Mouse (Mus musculus) E14TG2a.4 (cell line): Measurements from ENCODE around the gene Ano5.

ENCODE experiments used
- H3K27me3 ChIP-seq: 2 replicates; pipeline ENCODE4 v1.6.1; 2014; ENCODE audit warnings: low read length, control low read depth; ENCODE audit not compliant: insufficient read depth
- H3K36me3 ChIP-seq: 2 replicates; pipeline ENCODE4 v1.6.1; 2014; ENCODE audit warnings: low read length, control low read depth; ENCODE audit not compliant: insufficient read depth
- H3K4me1 ChIP-seq: replicated peaks from 2 replicates; pipeline ENCODE4 v1.6.1; 2014; ENCODE audit warnings: low read depth, low read length, control low read depth
- H3K4me3 ChIP-seq: replicated peaks from 2 replicates; pipeline ENCODE4 v1.5.1; 2014; ENCODE audit warnings: mild to moderate bottlenecking, low read length
- H3K9me3 ChIP-seq: 2 replicates; pipeline ENCODE4 v1.6.1; 2014; ENCODE audit warnings: low read length, control low read depth
- CTCF ChIP-seq: conservative IDR thresholded peaks from 2 replicates; pipeline ENCODE4 v1.5.1; 2014; ENCODE audit warnings: low read length
- NANOG ChIP-seq: IDR thresholded peaks from 2 replicates; pipeline ENCODE4 v1.6.1; 2014; ENCODE audit warnings: borderline replicate concordance, low read length, mixed read lengths
- POU5F1 ChIP-seq: IDR thresholded peaks from 2 replicates; pipeline ENCODE4 v1.6.1; 2014; ENCODE audit warnings: low read length, borderline replicate concordance

Gene Ano5

DNA sequence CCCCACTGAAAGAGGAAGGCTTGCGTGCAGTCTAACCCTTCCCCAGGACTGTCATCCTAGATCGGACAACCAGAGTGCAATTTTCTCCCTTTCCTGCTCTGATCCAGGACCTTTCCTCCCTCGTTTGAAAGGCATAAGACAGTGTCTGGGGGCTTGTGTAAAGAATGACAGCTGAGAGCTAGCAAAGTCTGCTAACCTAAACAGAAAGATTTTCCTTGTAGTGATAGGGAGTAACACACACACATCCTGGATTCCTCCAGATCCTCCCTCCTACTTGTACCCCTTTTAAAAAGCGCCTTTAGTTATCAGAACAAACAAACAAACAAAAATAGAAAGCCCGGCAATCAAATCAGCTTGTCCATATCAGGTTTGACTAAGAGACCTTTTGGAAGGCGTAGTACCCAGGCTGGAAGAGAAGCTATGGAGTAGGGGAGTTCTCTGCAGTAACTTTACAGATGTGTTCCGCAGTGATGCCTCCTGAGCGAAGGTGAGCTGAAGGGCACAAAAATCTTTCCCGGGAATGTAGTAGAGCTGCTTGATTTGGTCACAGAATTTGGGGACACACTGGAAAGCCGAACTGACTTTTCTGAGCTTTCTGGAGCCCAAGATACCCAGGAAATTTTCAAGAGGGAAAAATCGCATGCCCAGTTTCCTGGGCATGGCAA, 114.9 kb downstream of the Ano5 start:
- Histone ChIP-seq H3K27me3 (peaks cover 56% of the 10 kb centered on the region), H3K36me3 (no peaks in the 10 kb centered on the region), H3K4me1 (peaks cover 38% of the 10 kb centered on the region), H3K9me3 (no peaks in the 10 kb centered on the region), H3K4me3 (0 out of 2 replicates have a peak overlapping the region, but pooled peaks have one; percentile 17)
- TF ChIP-seq POU5F1: no peak
- TF ChIP-seq NANOG: no peak
- no peak for TF ChIP-seq CTCF

DNA sequence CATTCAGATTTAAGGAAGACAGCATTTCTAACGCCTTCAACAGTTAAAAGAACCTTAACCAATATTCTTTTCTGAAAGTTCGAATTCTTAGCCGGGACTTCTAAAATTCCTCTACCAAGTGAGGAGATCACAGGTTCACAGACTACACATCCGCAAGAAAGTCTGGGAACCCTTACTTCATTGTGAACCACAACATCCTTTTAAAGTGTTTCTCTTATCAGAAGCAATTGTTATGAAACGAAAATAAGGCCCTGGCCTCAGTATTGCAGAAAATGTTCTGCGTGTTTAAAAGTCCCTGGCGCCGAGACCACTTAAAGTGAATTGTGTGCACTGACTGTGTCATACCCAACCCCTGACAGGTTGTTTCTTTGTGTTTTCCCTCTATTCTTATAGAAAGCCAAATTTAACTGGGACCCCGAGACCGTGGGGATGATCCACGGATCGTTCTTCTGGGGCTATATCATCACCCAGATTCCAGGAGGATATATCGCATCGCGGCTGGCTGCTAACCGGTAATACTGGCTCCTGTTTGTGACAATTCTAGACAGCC, 115.7 kb downstream of the Ano5 start:
- peaks cover 54% of the 10 kb centered on the region for H3K27me3 ChIP-seq
- no peaks in the 10 kb centered on the region for H3K36me3 ChIP-seq
- H3K9me3 ChIP-seq: no peaks in the 10 kb centered on the region
- peaks cover 36% of the 10 kb centered on the region for H3K4me1 ChIP-seq
- TF ChIP-seq NANOG (no peak), POU5F1 (no peak), CTCF (no peak)
- peak overlapping the region; percentile 51; the same call in 1 of the 2 replicates for H3K4me3 ChIP-seq

DNA sequence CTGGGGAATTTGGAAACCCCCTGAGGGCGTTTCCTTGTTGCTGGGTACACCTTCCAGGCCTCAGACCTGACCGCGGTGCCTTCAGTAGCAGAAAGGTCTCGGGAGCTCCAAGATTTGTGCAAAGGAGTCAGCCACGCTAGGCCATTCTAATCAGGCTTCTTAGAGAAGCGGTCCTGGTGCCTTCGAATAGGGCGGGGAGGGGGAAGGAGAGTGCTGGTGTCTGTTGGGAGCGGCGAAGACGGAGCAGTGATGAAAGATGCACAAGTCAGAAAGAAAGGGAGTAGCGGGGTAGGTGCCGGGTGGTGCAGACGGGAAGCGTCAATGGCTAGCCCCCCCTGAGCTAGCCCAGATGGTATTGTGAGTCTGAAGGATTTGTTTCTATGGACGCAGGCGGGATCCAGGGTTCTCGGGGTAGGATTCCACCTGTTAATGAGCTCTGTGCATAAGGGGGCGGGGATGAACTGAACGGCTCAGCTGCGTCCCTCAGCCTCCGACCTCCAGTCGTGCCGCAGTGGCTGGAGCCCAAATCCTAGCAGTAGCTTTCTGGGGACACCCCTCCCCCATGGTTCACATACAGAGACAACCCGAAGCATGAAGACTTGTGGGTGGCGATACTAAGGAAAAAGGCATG, 116.3 kb downstream of the Ano5 start:
- H3K36me3 ChIP-seq: no peaks in the 10 kb centered on the region
- H3K27me3 ChIP-seq: peaks cover 50% of the 10 kb centered on the region
- peaks cover 33% of the 10 kb centered on the region for H3K4me1 ChIP-seq
- H3K9me3 ChIP-seq: no peaks in the 10 kb centered on the region
- peak overlapping the region; percentile 51 for H3K4me3 ChIP-seq
- TF ChIP-seq NANOG (no peak), CTCF (no peak), POU5F1 (no peak)

DNA sequence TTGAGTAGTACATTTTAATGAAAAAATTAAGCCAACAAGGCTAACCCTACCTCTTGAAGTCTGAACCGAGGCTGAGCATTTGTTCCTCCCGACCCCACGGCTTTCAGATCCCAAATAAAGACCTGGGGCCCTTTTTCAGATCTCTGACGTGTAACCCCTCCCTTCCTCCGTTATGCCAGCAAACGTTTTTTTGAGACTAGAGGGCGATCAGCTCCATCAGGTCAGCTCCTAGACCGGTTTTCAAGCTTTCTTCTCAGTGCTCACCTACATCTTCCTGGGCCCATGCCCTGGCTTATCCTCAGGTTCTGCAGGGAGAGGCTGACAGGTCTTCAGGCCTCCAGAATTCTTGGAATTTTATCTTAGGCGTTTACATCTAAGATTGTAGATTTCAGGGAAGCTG, 116.8 kb downstream of the Ano5 start:
- Histone ChIP-seq H3K27me3 (peaks cover 44% of the 10 kb centered on the region), H3K36me3 (no peaks in the 10 kb centered on the region), H3K4me1 (peaks cover 29% of the 10 kb centered on the region), H3K9me3 (no peaks in the 10 kb centered on the region), H3K4me3 (peak overlapping the region; percentile 51)
- TF ChIP-seq CTCF: no peak
- TF ChIP-seq NANOG: no peak

DNA sequence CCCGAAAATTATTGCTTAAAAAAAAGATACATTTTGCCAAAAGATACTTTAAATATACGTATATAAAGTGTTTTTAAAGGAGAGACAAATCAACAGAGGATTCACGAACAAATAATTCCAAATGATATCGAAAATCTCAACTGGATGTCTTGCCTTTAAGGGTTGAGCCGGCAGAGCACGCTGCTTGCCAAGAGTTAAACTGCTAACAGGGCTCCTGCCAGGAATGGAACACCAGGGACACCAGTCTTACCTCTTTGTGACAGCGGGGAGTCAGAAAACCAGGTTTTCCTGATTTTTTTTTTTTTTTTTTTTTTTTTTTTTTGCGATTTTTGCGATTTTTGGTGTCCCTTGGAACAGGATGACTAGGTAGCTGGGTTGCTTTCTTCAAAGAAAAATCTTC, 117.5 kb downstream of the Ano5 start:
- no peaks in the 10 kb centered on the region for H3K9me3 ChIP-seq
- no peak overlapping the region for H3K4me3 ChIP-seq
- no peak for TF ChIP-seq POU5F1
- TF ChIP-seq NANOG: no peak
- no peak for TF ChIP-seq CTCF
- H3K27me3 ChIP-seq: peaks cover 44% of the 10 kb centered on the region
- no peaks in the 10 kb centered on the region for H3K36me3 ChIP-seq
- peaks cover 29% of the 10 kb centered on the region for H3K4me1 ChIP-seq

DNA sequence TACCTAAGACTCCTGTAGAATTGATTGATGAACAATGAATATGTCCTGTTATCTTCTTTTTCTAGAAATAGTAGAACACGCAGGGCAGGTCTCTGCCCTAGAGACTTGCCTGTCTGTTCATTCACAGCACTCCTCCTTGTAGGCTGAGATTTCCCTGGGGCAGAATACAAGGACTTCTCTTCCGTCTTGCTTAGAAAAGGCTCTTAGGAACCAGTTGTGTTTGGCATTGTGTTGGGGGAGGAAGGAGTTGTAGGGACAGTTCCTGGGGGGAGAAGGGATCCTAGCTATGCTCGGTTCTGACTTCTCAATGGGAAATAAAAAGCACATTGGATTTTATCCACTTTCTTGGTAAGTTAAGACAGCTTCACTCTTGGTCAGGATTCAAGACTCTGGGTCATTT, 118.4 kb downstream of the Ano5 start:
- H3K4me1 ChIP-seq: peaks cover 29% of the 10 kb centered on the region
- H3K9me3 ChIP-seq: no peaks in the 10 kb centered on the region
- H3K27me3 ChIP-seq: peaks cover 36% of the 10 kb centered on the region
- H3K36me3 ChIP-seq: no peaks in the 10 kb centered on the region
- no peak overlapping the region for H3K4me3 ChIP-seq
- TF ChIP-seq NANOG: no peak
- TF ChIP-seq POU5F1: no peak
- no peak for TF ChIP-seq CTCF

DNA sequence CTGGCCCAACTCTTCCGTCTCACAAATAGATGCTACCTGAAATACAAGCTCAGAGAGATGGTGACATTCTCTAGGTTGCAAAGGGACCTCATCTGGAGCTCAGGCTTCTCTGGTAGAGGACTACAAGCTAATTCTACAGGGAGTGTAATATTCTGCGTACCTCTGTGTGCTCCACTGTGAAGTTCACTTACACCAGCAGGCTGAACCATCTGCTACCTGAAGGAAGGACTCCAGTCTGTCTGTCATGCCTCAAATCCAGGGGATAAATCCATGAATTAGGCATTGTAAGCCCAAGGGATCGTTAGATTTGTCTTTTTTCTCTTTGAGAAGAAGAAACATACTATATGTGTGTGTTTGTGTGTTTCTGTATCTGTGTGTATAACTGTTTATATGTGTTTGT, 120.3 kb downstream of the Ano5 start:
- Histone ChIP-seq H3K4me3 (no peak overlapping the region), H3K4me1 (peaks cover 19% of the 10 kb centered on the region), H3K9me3 (no peaks in the 10 kb centered on the region), H3K27me3 (peaks cover 17% of the 10 kb centered on the region), H3K36me3 (no peaks in the 10 kb centered on the region)
- no peak for TF ChIP-seq NANOG
- TF ChIP-seq CTCF: no peak
- no peak for TF ChIP-seq POU5F1

DNA sequence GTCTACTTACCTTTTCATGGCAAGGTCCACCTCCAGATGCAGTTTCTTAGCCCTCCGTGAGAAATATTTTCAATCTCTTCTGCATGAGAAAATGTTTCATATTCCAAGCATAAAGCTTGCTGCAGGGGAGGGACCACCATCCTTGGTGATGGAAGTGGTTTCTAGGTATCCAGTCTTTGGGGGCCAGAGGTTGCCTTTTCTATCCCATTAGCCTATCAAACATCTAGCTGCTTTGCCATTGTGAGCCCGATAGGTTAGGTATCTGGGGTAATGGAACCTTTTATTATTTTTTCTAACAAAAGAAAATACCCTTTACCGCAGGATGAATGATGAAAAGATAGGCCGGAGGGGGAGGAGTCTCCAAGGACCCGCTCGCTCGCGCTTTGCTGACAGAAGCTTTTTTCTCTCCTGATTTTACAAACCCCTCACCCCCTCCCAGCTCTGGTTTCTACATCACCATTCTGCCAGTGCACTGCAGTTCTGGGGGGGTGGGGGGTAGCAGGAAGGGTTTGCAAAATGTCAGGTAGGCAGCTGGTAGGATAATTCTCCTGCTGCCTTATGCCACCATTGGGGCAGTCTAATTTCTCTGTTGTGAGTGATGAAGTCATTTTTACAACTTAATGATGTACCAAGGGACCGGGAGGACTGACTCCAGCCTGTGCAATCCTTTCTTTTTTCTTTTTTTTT, 121.9 kb downstream of the Ano5 start:
- Histone ChIP-seq H3K4me3 (no peak overlapping the region), H3K9me3 (no peaks in the 10 kb centered on the region), H3K4me1 (peaks cover 4% of the 10 kb centered on the region), H3K27me3 (0 out of 2 replicates have a peak, but pooled peaks cover 6% of the 10 kb centered on the region), H3K36me3 (no peaks in the 10 kb centered on the region)
- TF ChIP-seq CTCF: no peak
- no peak for TF ChIP-seq NANOG
- no peak for TF ChIP-seq POU5F1
